Mouse (Mus musculus): ENCODE results near the gene Golt1a. TPM values are rescaled to one million over a fixed set of nuclear protein-coding genes. Genes with fewer than 3 reads are reported as not detected.

Golt1a gene
- total RNA-seq (2021), result not detected
- long read RNA-seq, experiment 1, result 0 reads
- long read RNA-seq, experiment 2, result 0 reads

GRCm38 (mm10) chr1:133309652-133310267 lies at the start of gene Golt1a:
Golt1a (plus strand) TSS chr1:133309800.
- DNase-seq (ENCODE audit: low spot score in 2 of 2), result no peak

- no peak for DNase-seq (ENCODE audit: low spot score in 2 of 2)
Observed at GRCm38 (mm10) chr1:133262628-133263027, 47.0 kb upstream of the Golt1a start.

GRCm38 (mm10) chr1:133263134-133263533 lies 46.5 kb upstream of the Golt1a start:
- DNase-seq (ENCODE audit: low spot score in 2 of 2), result no peak

- no peak for DNase-seq (ENCODE audit: low spot score in 2 of 2)
Observed at GRCm38 (mm10) chr1:133264367-133264766, 45.2 kb upstream of the Golt1a start.

- no peak for DNase-seq (ENCODE audit: low spot score in 2 of 2)
Observed at GRCm38 (mm10) chr1:133265114-133265766, 44.4 kb upstream of the Golt1a start.

GRCm38 (mm10) chr1:133267094-133267493 lies 42.5 kb upstream of the Golt1a start:
- no peak for DNase-seq (ENCODE audit: low spot score in 2 of 2)

- DNase-seq (ENCODE audit: low spot score in 2 of 2), result peak; percentile 32 to 36
Observed at GRCm38 (mm10) chr1:133267813-133268492, 41.6 kb upstream of the Golt1a start.

- DNase-seq (ENCODE audit: low spot score in 2 of 2), result no peak
Observed at GRCm38 (mm10) chr1:133268503-133268902, 41.1 kb upstream of the Golt1a start.

GRCm38 (mm10) chr1:133270336-133270735 lies 39.3 kb upstream of the Golt1a start:
- DNase-seq (ENCODE audit: low spot score in 2 of 2), result no peak

- DNase-seq (ENCODE audit: low spot score in 2 of 2), result no peak
Observed at GRCm38 (mm10) chr1:133274163-133274562, 35.4 kb upstream of the Golt1a start.

- DNase-seq (ENCODE audit: low spot score in 2 of 2), result no peak
Observed at GRCm38 (mm10) chr1:133276983-133277382, 32.6 kb upstream of the Golt1a start.

- no peak for DNase-seq (ENCODE audit: low spot score in 2 of 2)
Observed at GRCm38 (mm10) chr1:133278539-133278938, 31.1 kb upstream of the Golt1a start.

GRCm38 (mm10) chr1:133278946-133279631 lies 30.5 kb upstream of the Golt1a start:
- DNase-seq (ENCODE audit: low spot score in 2 of 2), result no peak

GRCm38 (mm10) chr1:133279632-133280093 lies 29.9 kb upstream of the Golt1a start:
- peak; percentile 28 to 31 for DNase-seq (ENCODE audit: low spot score in 2 of 2)

GRCm38 (mm10) chr1:133280537-133280936 lies 29.1 kb upstream of the Golt1a start:
- no peak for DNase-seq (ENCODE audit: low spot score in 2 of 2)

- no peak for DNase-seq (ENCODE audit: low spot score in 2 of 2)
Observed at GRCm38 (mm10) chr1:133285907-133286306, 23.7 kb upstream of the Golt1a start.

GRCm38 (mm10) chr1:133287051-133287450 lies 22.5 kb upstream of the Golt1a start:
- no peak for DNase-seq (ENCODE audit: low spot score in 2 of 2)

GRCm38 (mm10) chr1:133287880-133288279 lies 21.7 kb upstream of the Golt1a start:
- no peak for DNase-seq (ENCODE audit: low spot score in 2 of 2)

- no peak for DNase-seq (ENCODE audit: low spot score in 2 of 2)
Observed at GRCm38 (mm10) chr1:133291888-133292287, 17.7 kb upstream of the Golt1a start.

GRCm38 (mm10) chr1:133292608-133293007 lies 17.0 kb upstream of the Golt1a start:
- DNase-seq (ENCODE audit: low spot score in 2 of 2), result no peak

GRCm38 (mm10) chr1:133296376-133296775 lies 13.2 kb upstream of the Golt1a start:
- no peak for DNase-seq (ENCODE audit: low spot score in 2 of 2)

- DNase-seq (ENCODE audit: low spot score in 2 of 2), result no peak
Observed at GRCm38 (mm10) chr1:133298816-133299215, 10.8 kb upstream of the Golt1a start.

Data from layer of hippocampus, postnatal 14 days (tissue).